Mouse (Mus musculus) midbrain, postnatal 0 days (tissue): ENCODE measurements around the gene Rtl8c. TPM values are rescaled to one million over a fixed set of nuclear protein-coding genes. Genes with fewer than 3 reads are reported as not detected.
"Not testable (repeated sequence)": the region's sequence is repeated elsewhere in the genome, so short reads cannot be mapped to it uniquely, and the experiment has no call there.

Source experiments
- ATAC-seq: fragments of 200-750 bp; cut with Nextera tagmentation; 2 replicates; pipeline ENCODE4 v1.8.0; 2017; ENCODE audit warnings: moderate number of reproducible peaks, mild to moderate bottlenecking, moderate TSS enrichment, moderate library complexity; ENCODE audit not compliant: low FRiP score
- DNase-seq: peaks from one replicate; pipeline ENCODE4 v3.0.0-alpha.2; 2015; ENCODE audit warnings: low spot score
- H3K27ac ChIP-seq: fragments of 300-500 bp; sonication (generic); 2 replicates; pipeline ENCODE4 v1.5.1; 2014; ENCODE audit warnings: low read depth, mild to moderate bottlenecking, low read length, mixed read lengths
- H3K27me3 ChIP-seq: fragments of 300-500 bp; sonication (generic); 2 replicates; pipeline ENCODE4 v1.6.1; 2014; ENCODE audit warnings: low read length, control low read depth, mixed read lengths; ENCODE audit not compliant: insufficient read depth
- H3K36me3 ChIP-seq: fragments of 300-500 bp; sonication (generic); 2 replicates; pipeline ENCODE4 v1.6.1; 2014; ENCODE audit warnings: low read length, control low read depth, mixed read lengths; ENCODE audit not compliant: insufficient read depth
- H3K4me1 ChIP-seq: fragments of 300-500 bp; sonication (generic); 2 replicates; pipeline ENCODE4 v1.6.1; 2014; ENCODE audit warnings: mild to moderate bottlenecking, control low read depth, antibody characterized with exemption, low read length, mixed read lengths; ENCODE audit not compliant: insufficient read depth
- H3K4me2 ChIP-seq: fragments of 300-500 bp; sonication (generic); 2 replicates; pipeline ENCODE4 v1.6.1; 2014; ENCODE audit warnings: low read depth, mild to moderate bottlenecking, low read length, mixed read lengths; ENCODE audit not compliant: poor library complexity, severe bottlenecking
- H3K4me3 ChIP-seq: fragments of 300-500 bp; sonication (generic); 2 replicates; pipeline ENCODE4 v1.5.1; 2014; ENCODE audit warnings: low read depth, mild to moderate bottlenecking, low read length, moderate library complexity
- H3K9ac ChIP-seq: fragments of 300-500 bp; sonication (generic); replicated peaks from 2 replicates; pipeline ENCODE4 v1.6.1; 2014; ENCODE audit warnings: mild to moderate bottlenecking, low read length, moderate library complexity, mixed read lengths; ENCODE audit not compliant: poor library complexity, severe bottlenecking
- H3K9me3 ChIP-seq: fragments of 300-500 bp; sonication (generic); 2 replicates; pipeline ENCODE4 v1.6.1; 2016; ENCODE audit warnings: low read length, control low read depth
- CTCF ChIP-seq: IDR thresholded peaks from 2 replicates; pipeline ENCODE4 v1.5.1; 2016; ENCODE audit warnings: antibody characterized with exemption, mild to moderate bottlenecking
- WGBS: fragments of 180-500 bp; shearing (Covaris S2); extraction: QIAGEN DNeasy Blood & Tissue Kit; methylation state at CpG from one replicate; pipeline ENCODE4 v1.1.7; 2014; 5-methylcytosine and 5-hydroxymethylcytosine counted together
- polyA plus RNA-seq: library from polyadenylated mRNA; unstranded; fragments of >200 nt; fragmentation: Nextera tagmentation; extraction: Ambion mirVana; gene quantifications from 2 replicates; pipeline ENCODE4 v1.2.1, GENCODE M21; 2015
- total RNA-seq: library from RNA; depleted of rRNA; stranded (reverse); fragments of >200 nt; gene quantifications from 2 replicates; pipeline ENCODE4 v1.2.3, GENCODE M21; 2014; rRNA removed

Rtl8c gene
- total and polyA plus RNA-seq, 2 experiments from 2014 or later = 83.2 to 251 TPM

- Histone ChIP-seq H3K9me3 (no peaks in the 10 kb centered on the region), H3K27me3 (no peaks in the 10 kb centered on the region), H3K4me2 (no peak overlapping the region), H3K36me3 (no peaks in the 10 kb centered on the region), H3K4me3 (no peak overlapping the region), H3K4me1 (no peaks in the 10 kb centered on the region), H3K27ac (no peak overlapping the region), H3K9ac (no peak overlapping the region)
- 88% methylated on average over 6 of the region's 6 CpGs for WGBS
- ATAC-seq = no peak
- no peak for TF ChIP-seq CTCF
- DNase-seq = no peak
These were observed 38.1 kb downstream of the Rtl8c start for GRCm38 (mm10) chrX:53645885-53646284.

DNA sequence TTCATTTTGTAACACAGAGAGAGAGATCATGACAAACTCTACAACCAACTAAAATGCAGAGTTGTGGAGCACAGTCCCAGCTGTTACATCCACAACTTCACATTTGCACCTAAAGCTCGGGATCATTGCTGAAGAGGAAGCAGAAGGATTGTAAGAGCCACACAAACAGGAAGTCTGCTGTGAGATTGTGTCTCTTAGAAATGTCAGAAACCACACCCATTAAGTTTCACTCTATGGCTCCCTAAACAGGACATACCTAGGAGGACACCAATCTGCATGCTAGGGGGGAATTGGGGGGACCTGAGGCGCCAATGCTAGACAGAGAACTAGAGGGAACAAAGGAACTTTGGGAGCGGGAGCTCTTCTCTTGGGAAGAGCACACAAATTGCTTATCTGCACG lies 45.1 kb downstream of the Rtl8c start:
- H3K4me2 ChIP-seq, H3K27me3 ChIP-seq, ATAC-seq, H3K4me3 ChIP-seq, H3K9me3 ChIP-seq, H3K36me3 ChIP-seq, H3K9ac ChIP-seq, H3K27ac ChIP-seq, DNase-seq, H3K4me1 ChIP-seq: not testable (repeated sequence)
- 72% methylated on average over 4 of the region's 4 CpGs for WGBS

Other genes starting within 250 kb of the Rtl8c start
- gene Mospd1, start 237.5 kb upstream of the Rtl8c start, total RNA-seq = 16.4 and 26.7 TPM in 2 replicates
- 29.5 and 30.4 TPM in 2 replicates for gene Mospd1, start 237.5 kb upstream of the Rtl8c start, polyA plus RNA-seq
- not detected in 2 replicates for gene Etd, start 173.1 kb upstream of the Rtl8c start, total RNA-seq
- gene Etd, start 173.1 kb upstream of the Rtl8c start, polyA plus RNA-seq = not detected in 2 replicates
- gene Gm14597, start 947 bp downstream of the Rtl8c start, total RNA-seq = not detected in 2 replicates
- gene Gm14597, start 947 bp downstream of the Rtl8c start, polyA plus RNA-seq = not detected in 2 replicates
- 222 and 307 TPM in 2 replicates for gene Rtl8a, start 35.6 kb downstream of the Rtl8c start, total RNA-seq
- gene Rtl8a, start 35.6 kb downstream of the Rtl8c start, polyA plus RNA-seq = 313 and 323 TPM in 2 replicates
- 323 and 356 TPM in 2 replicates for gene Rtl8b, start 62.4 kb downstream of the Rtl8c start, total RNA-seq
- gene Rtl8b, start 62.4 kb downstream of the Rtl8c start, polyA plus RNA-seq = 268 and 275 TPM in 2 replicates
- gene 4930502E18Rik, start 116.8 kb downstream of the Rtl8c start, total RNA-seq = 0.38 TPM in 1 of 2 replicates, not detected in the other
- 0.45 and 0.49 TPM in 2 replicates for gene 4930502E18Rik, start 116.8 kb downstream of the Rtl8c start, polyA plus RNA-seq
- not detected in 2 replicates for gene 1700013H16Rik, start 149.8 kb downstream of the Rtl8c start, total RNA-seq
- not detected in 2 replicates for gene 1700013H16Rik, start 149.8 kb downstream of the Rtl8c start, polyA plus RNA-seq
- gene Zfp36l3, start 168.4 kb downstream of the Rtl8c start, total RNA-seq = not detected in 2 replicates
- gene Zfp36l3, start 168.4 kb downstream of the Rtl8c start, polyA plus RNA-seq = not detected in 2 replicates
- 0.77 and 1.5 TPM in 2 replicates for gene Xlr, start 189.7 kb downstream of the Rtl8c start, total RNA-seq
- gene Xlr, start 189.7 kb downstream of the Rtl8c start, polyA plus RNA-seq = 2.9 and 4.8 TPM in 2 replicates